Mouse (Mus musculus) CH12.LX (cell line): ENCODE data around the gene Jsrp1. TPM values are rescaled to one million over a fixed set of nuclear protein-coding genes. Genes with fewer than 3 reads are reported as not detected.

ENCODE experiments used
- DNase-seq: peaks from one replicate; pipeline ENCODE4 v3.0.0-alpha.2; 2013; ENCODE audit errors: extremely low read depth
- H3K27ac ChIP-seq: 2 replicates; pipeline ENCODE4 v1.5.1; 2012; ENCODE audit warnings: low read depth, mild to moderate bottlenecking, control low read depth, moderate library complexity; ENCODE audit not compliant: insufficient read depth
- H3K27me3 ChIP-seq: replicated peaks from 2 replicates; pipeline ENCODE3; 2012; ENCODE audit warnings: inconsistent platforms
- H3K36me3 ChIP-seq, 2 experiments: replicated peaks in 1 of 2; 2 replicates each; pipeline versions ENCODE3 to v1.6.1; 2012; ENCODE audit warnings: inconsistent platforms in 1 of 2, low read length in 1 of 2, mild to moderate bottlenecking in 1 of 2, mixed read lengths in 1 of 2, moderate library complexity in 1 of 2; ENCODE audit not compliant: control insufficient read depth in 1 of 2, insufficient read depth in 1 of 2
- H3K4me1 ChIP-seq, 2 experiments: 2 replicates each; pipeline ENCODE4 v1.6.1; 2012; ENCODE audit warnings: inconsistent platforms in 1 of 2, moderate library complexity in 1 of 2; ENCODE audit not compliant: insufficient read depth in 2 of 2, control insufficient read depth in 1 of 2
- H3K4me2 ChIP-seq: 2 replicates; pipeline ENCODE4 v1.6.1; 2012; ENCODE audit warnings: low read depth, mild to moderate bottlenecking, control low read depth; ENCODE audit not compliant: poor library complexity, insufficient read depth, severe bottlenecking
- H3K4me3 ChIP-seq, 3 experiments: fragments of 150-350 bp in 1 of 3; sonication (generic) in 1 of 3; replicated peaks in 1 of 3; 2 replicates each; pipeline versions ENCODE3 to v1.5.1; 2011 to 2012; ENCODE audit warnings: low read depth in 2 of 3, low read length in 2 of 3, mild to moderate bottlenecking in 2 of 3, moderate library complexity in 2 of 3, control low read depth in 1 of 3, improper control_type of control experiment in 1 of 3, inconsistent platforms in 1 of 3, mixed read lengths in 1 of 3; ENCODE audit not compliant: poor library complexity in 1 of 3
- H3K79me2 ChIP-seq: replicated peaks from 2 replicates; pipeline ENCODE4 v1.6.1; 2012; ENCODE audit warnings: mild to moderate bottlenecking, moderate library complexity; ENCODE audit not compliant: control insufficient read depth, poor library complexity, insufficient read depth, severe bottlenecking; ENCODE audit errors: extremely low read depth
- H3K9ac ChIP-seq: 2 replicates; pipeline ENCODE4 v1.6.1; 2012; ENCODE audit warnings: low read depth, mild to moderate bottlenecking, control low read depth, moderate library complexity; ENCODE audit not compliant: insufficient read depth
- H3K9me3 ChIP-seq: replicated peaks from 2 replicates; pipeline ENCODE3; 2012; ENCODE audit warnings: low read length, inconsistent platforms, mixed read lengths
- CTCF ChIP-seq, 2 experiments: IDR thresholded peaks in 1 of 2; conservative IDR thresholded peaks in 1 of 2; 2 replicates each; pipeline ENCODE4 v1.5.1; 2011 to 2012; ENCODE audit warnings: low read depth in 2 of 2, low read length in 2 of 2, improper control_type of control experiment in 1 of 2, inconsistent platforms in 1 of 2, mild to moderate bottlenecking in 1 of 2, moderate library complexity in 1 of 2
- ELF1 ChIP-seq: IDR thresholded peaks from 2 replicates; pipeline ENCODE4 v1.6.1; 2014; ENCODE audit warnings: low read depth, mild to moderate bottlenecking, inconsistent platforms, low read length, improper control_type of control experiment
- HCFC1 ChIP-seq: IDR thresholded peaks from 2 replicates; pipeline ENCODE4 v1.6.1; 2012; ENCODE audit warnings: low read depth, mild to moderate bottlenecking, inconsistent platforms, low read length, improper control_type of control experiment
- MEF2A ChIP-seq: IDR thresholded peaks from 2 replicates; pipeline ENCODE4 v1.6.1; 2014; ENCODE audit warnings: low read depth, mild to moderate bottlenecking, inconsistent platforms, low read length, improper control_type of control experiment, borderline replicate concordance
- MYC ChIP-seq: IDR thresholded peaks from 2 replicates; pipeline ENCODE4 v1.6.1; 2011; ENCODE audit warnings: low read depth, mild to moderate bottlenecking, improper control_type of control experiment, low read length
- NELFE ChIP-seq: IDR thresholded peaks from 2 replicates; pipeline ENCODE4 v1.6.1; 2011; ENCODE audit warnings: low read depth, low read length, improper control_type of control experiment
- NRF1 ChIP-seq: IDR thresholded peaks from 2 replicates; pipeline ENCODE4 v1.6.1; 2014; ENCODE audit warnings: low read depth, mild to moderate bottlenecking, inconsistent platforms, low read length, improper control_type of control experiment, moderate library complexity
- RAD21 ChIP-seq: IDR thresholded peaks from 2 replicates; pipeline ENCODE4 v1.6.1; 2011; ENCODE audit warnings: low read depth, mild to moderate bottlenecking, low read length, improper control_type of control experiment, moderate library complexity
- SIN3A ChIP-seq: IDR thresholded peaks from 2 replicates; pipeline ENCODE4 v1.6.1; 2012; ENCODE audit warnings: low read length, improper control_type of control experiment, inconsistent platforms
- SMC3 ChIP-seq: IDR thresholded peaks from 2 replicates; pipeline ENCODE4 v1.6.1; 2011; ENCODE audit warnings: low read depth, low read length, improper control_type of control experiment
- TCF12 ChIP-seq: IDR thresholded peaks from 2 replicates; pipeline ENCODE4 v1.6.1; 2014; ENCODE audit warnings: low read depth, mild to moderate bottlenecking, inconsistent platforms, low read length, improper control_type of control experiment
- UBTF ChIP-seq: IDR thresholded peaks from 2 replicates; pipeline ENCODE4 v1.6.1; 2012; ENCODE audit warnings: low read depth, mild to moderate bottlenecking, inconsistent platforms, low read length, improper control_type of control experiment, moderate library complexity
- ZC3H11A ChIP-seq: IDR thresholded peaks from 2 replicates; pipeline ENCODE4 v1.6.1; 2012; ENCODE audit warnings: low read depth, mild to moderate bottlenecking, inconsistent platforms, low read length, improper control_type of control experiment
- ZKSCAN1 ChIP-seq: IDR thresholded peaks from 2 replicates; pipeline ENCODE4 v1.6.1; 2012; ENCODE audit warnings: low read depth, inconsistent platforms, low read length, improper control_type of control experiment, borderline replicate concordance
- ZNF384 ChIP-seq: IDR thresholded peaks from 2 replicates; pipeline ENCODE4 v1.6.1; 2012; ENCODE audit warnings: low read depth, low read length, improper control_type of control experiment, inconsistent platforms
- dilution Hi-C: fragments of 300-500 bp; cut with MboI; formaldehyde crosslinking; loops from 2 replicates; pipeline ENCODE4 v1.14.3; 2020; ENCODE audit warnings: low sequenced_read_pairs; ENCODE audit not compliant: extremely low pct_unique_long_range_greater_than_20kb, extremely low pct_ligation_motif_present
- in situ Hi-C: fragments of 300-500 bp; cut with MboI; formaldehyde crosslinking; loops from 3 replicates; pipeline ENCODE4 v1.14.3; 2019; ENCODE audit warnings: low sequenced_read_pairs, low pct_ligation_motif_present, low pct_unique_long_range_greater_than_20kb, mixed read lengths
- polyA plus RNA-seq: library from polyadenylated mRNA; unstranded; fragments of >175 nt; gene quantifications from 2 replicates; pipeline ENCODE4 v1.2.1, GENCODE M21; 2012; ENCODE audit warnings: low read depth; ENCODE audit not compliant: insufficient read length
- total RNA-seq, 2 experiments: library from RNA; depleted of rRNA; stranded (reverse); fragments of 300-350 nt in 1 of 2; fragments of >200 nt in 1 of 2; gene quantifications; 2 replicates each; pipeline ENCODE4 v1.2.3; 2012 to 2014

Gene Jsrp1
- total and polyA plus RNA-seq, 3 experiments = 0.35 to 1.1 (median 0.72) TPM

- TF ChIP-seq NELFE (no peak), ZNF384 (no peak)
These were observed 10.7 kb upstream of the Jsrp1 start (continued) for GRCm38 (mm10) chr10:80823847-80824643.

GRCm38 (mm10) chr10:80823316-80823715 is 10.0 kb upstream of the Jsrp1 start:
- H3K27me3 ChIP-seq = no peaks in the 10 kb centered on the region
- no peak overlapping the region for H3K4me2 ChIP-seq
- no peak for DNase-seq
- no peak overlapping the region for H3K27ac ChIP-seq
- dilution Hi-C loops (no loop called here), in situ Hi-C loops (loop anchor here (5.0 kb wide), 1 partner anchor 34 kb away; the partner anchor contains the start of genes Lsm7 and Sppl2b)
- TF ChIP-seq RAD21 (no peak), ZKSCAN1 (no peak)
- peaks cover 6 to 28% of the 10 kb centered on the region in 2 experiments for H3K4me1 ChIP-seq
- peaks cover 17% of the 10 kb centered on the region for H3K79me2 ChIP-seq
- no peak overlapping the region for H3K9ac ChIP-seq
- no peaks in the 10 kb centered on the region for H3K9me3 ChIP-seq
- peaks cover 8 to 10% of the 10 kb centered on the region in 2 experiments for H3K36me3 ChIP-seq
- H3K4me3 ChIP-seq = no peak overlapping the region

GRCm38 (mm10) chr10:80822528-80822927 is 9.2 kb upstream of the Jsrp1 start:
- TF ChIP-seq ELF1 = no peak
- no peak for TF ChIP-seq TCF12
- no peak for TF ChIP-seq NRF1
- no peak for TF ChIP-seq RAD21
- TF ChIP-seq SIN3A = no peak
- no peak for TF ChIP-seq UBTF
- TF ChIP-seq, all 38 proteins: peak for 0
- in situ Hi-C loops = loop anchor here (5.0 kb wide), 1 partner anchor 35 kb away; the partner anchor contains the start of genes Lsm7 and Sppl2b
- Histone ChIP-seq H3K79me2 (peaks cover 9% of the 10 kb centered on the region), H3K9me3 (no peaks in the 10 kb centered on the region), H3K27ac (no peak overlapping the region), H3K4me3 (no peak overlapping the region), H3K4me2 (no peak overlapping the region), H3K4me1 (peaks cover 2 to 20% of the 10 kb centered on the region in 2 experiments; a peak in 2 of 4 replicates), H3K36me3 (peaks cover under 1 to 2% of the 10 kb centered on the region in 2 experiments), H3K27me3 (no peaks in the 10 kb centered on the region), H3K9ac (no peak overlapping the region)
- dilution Hi-C loops = no loop called here
- DNase-seq = no peak

GRCm38 (mm10) chr10:80821991-80822390 is 8.7 kb upstream of the Jsrp1 start:
- H3K9me3 ChIP-seq = no peaks in the 10 kb centered on the region
- in situ Hi-C loops (loop anchor here (5.0 kb wide), 1 partner anchor 35 kb away; the partner anchor contains the start of genes Lsm7 and Sppl2b), dilution Hi-C loops (no loop called here)
- no peak overlapping the region for H3K9ac ChIP-seq
- H3K4me1 ChIP-seq = peaks cover 2 to 20% of the 10 kb centered on the region in 2 experiments; a peak in 2 of 4 replicates
- no peak overlapping the region for H3K27ac ChIP-seq
- no peaks in the 10 kb centered on the region for H3K36me3 ChIP-seq
- peaks cover 4% of the 10 kb centered on the region for H3K79me2 ChIP-seq
- no peak overlapping the region for H3K4me3 ChIP-seq
- no peak overlapping the region for H3K4me2 ChIP-seq
- peak; percentile 38 for DNase-seq
- no peak for TF ChIP-seq UBTF
- TF ChIP-seq ZNF384 = peak; percentile 89
- no peak for TF ChIP-seq ELF1
- TF ChIP-seq RAD21 = peak; percentile 56
- no peak for TF ChIP-seq MEF2A
- TF ChIP-seq CTCF (conservative IDR thresholded peaks at IDR 0.05 in 1 of 2, IDR thresholded peaks at IDR 0.05 in 1 of 2; ENCODE audit: low read depth in 2 of 2, low read length in 2 of 2) = peak in 1 of 2 experiments; percentile 86; a peak in 3 of 4 replicates
- TF ChIP-seq SMC3 = peak; percentile 72
- peak; percentile 26; the same call in 1 of the 2 replicates for TF ChIP-seq HCFC1
- TF ChIP-seq MYC = peak; percentile 98
- peak; percentile 19; the same call in 1 of the 2 replicates for TF ChIP-seq ZC3H11A
- TF ChIP-seq, all 38 proteins: peak for 7
- no peaks in the 10 kb centered on the region for H3K27me3 ChIP-seq
